Mouse (Mus musculus) forebrain, embryonic 10.5 days (tissue): ENCODE results near the gene Gm8024. TPM values are rescaled to one million over a fixed set of nuclear protein-coding genes. Genes with fewer than 3 reads are reported as not detected.
"Not testable (repeated sequence)": the region's sequence is repeated elsewhere in the genome, so short reads cannot be mapped to it uniquely, and the experiment has no call there.

Experiments used
- DNase-seq: peaks from one replicate; pipeline ENCODE4 v3.0.0-alpha.2; 2017; ENCODE audit warnings: low spot score; ENCODE audit errors: extremely low spot score
- H3K27ac ChIP-seq: fragments of 300-500 bp; sonication (generic); 2 replicates; pipeline ENCODE4 v1.5.1; 2016; ENCODE audit warnings: mild to moderate bottlenecking
- H3K27me3 ChIP-seq: fragments of 300-500 bp; sonication (generic); 2 replicates; pipeline ENCODE4 v1.6.1; 2016; ENCODE audit warnings: mild to moderate bottlenecking; ENCODE audit not compliant: poor library complexity, severe bottlenecking
- H3K36me3 ChIP-seq: fragments of 300-500 bp; sonication (generic); replicated peaks from 2 replicates; pipeline ENCODE4 v1.6.1; 2016; ENCODE audit warnings: mild to moderate bottlenecking, moderate library complexity
- H3K4me1 ChIP-seq: fragments of 300-500 bp; sonication (generic); 2 replicates; pipeline ENCODE4 v1.6.1; 2016
- H3K4me3 ChIP-seq: fragments of 300-500 bp; sonication (generic); 2 replicates; pipeline ENCODE4 v1.5.1; 2016; ENCODE audit warnings: mild to moderate bottlenecking, moderate library complexity
- H3K9me3 ChIP-seq: fragments of 300-500 bp; sonication (generic); 2 replicates; pipeline ENCODE4 v1.6.1; 2016; ENCODE audit warnings: mild to moderate bottlenecking, moderate library complexity
- WGBS: fragments of 180-500 bp; shearing (Covaris S2); methylation state at CpG from one replicate; pipeline ENCODE4 v1.1.7; 2016; 5-methylcytosine and 5-hydroxymethylcytosine counted together
- polyA plus RNA-seq: library from polyadenylated mRNA; unstranded; fragments of >200 nt; fragmentation: Nextera tagmentation; extraction: Ambion mirVana; gene quantifications from 2 replicates; pipeline ENCODE4 v1.2.1, GENCODE M21; 2016

Gm8024 gene
- not detected in 2 replicates for polyA plus RNA-seq

- H3K27ac ChIP-seq, H3K36me3 ChIP-seq, H3K4me3 ChIP-seq, H3K9me3 ChIP-seq, H3K27me3 ChIP-seq, DNase-seq, H3K4me1 ChIP-seq: not testable (repeated sequence)
- WGBS: 96% methylated on average over 1 of the region's 3 CpGs
Observed at GRCm38 (mm10) chr14:42524182-42524581, at the start of gene Gm8024. Gene Gm8024 (minus strand): TSS chr14:42524282.

- H3K27me3 ChIP-seq, H3K36me3 ChIP-seq, H3K4me3 ChIP-seq, H3K27ac ChIP-seq, H3K9me3 ChIP-seq, DNase-seq, H3K4me1 ChIP-seq: not testable (repeated sequence)
- 14% methylated on average over 28 of the region's 31 CpGs for WGBS
Observed at GRCm38 (mm10) chr14:42543170-42543701, 19.2 kb upstream of the Gm8024 start.

- not testable (repeated sequence) for H3K27ac ChIP-seq, H3K4me1 ChIP-seq, H3K27me3 ChIP-seq, H3K36me3 ChIP-seq, H3K9me3 ChIP-seq, DNase-seq, H3K4me3 ChIP-seq
- WGBS: 24% methylated on average over 21 of the region's 29 CpGs
Observed at GRCm38 (mm10) chr14:42542316-42543169, 18.5 kb upstream of the Gm8024 start.

- H3K9me3 ChIP-seq, H3K36me3 ChIP-seq, H3K27me3 ChIP-seq, H3K4me3 ChIP-seq, H3K4me1 ChIP-seq, DNase-seq, H3K27ac ChIP-seq: not testable (repeated sequence)
- WGBS: 93% methylated on average over 2 of the region's 3 CpGs
Observed at GRCm38 (mm10) chr14:42502249-42502648, 21.8 kb downstream of the Gm8024 start, which contains the start of gene Gm8020. Gene Gm8020 (minus strand): TSS chr14:42502349.

Other genes with a start within 250 kb of the Gm8024 start
- not detected in 2 replicates for gene Gm9611, start 226.9 kb downstream of the Gm8024 start, polyA plus RNA-seq
- not detected in 2 replicates for gene Gm7995, start 214.1 kb downstream of the Gm8024 start, polyA plus RNA-seq
- gene Gm8005, start 84.6 kb downstream of the Gm8024 start, polyA plus RNA-seq: not detected in 2 replicates
- not detected in 2 replicates for gene Gm8011, start 60.4 kb downstream of the Gm8024 start, polyA plus RNA-seq
- not detected in 2 replicates for gene Gm8020, start 21.9 kb downstream of the Gm8024 start, polyA plus RNA-seq
- gene Gm17124, start 75.6 kb upstream of the Gm8024 start, polyA plus RNA-seq: not detected in 2 replicates
- gene Gm3633, start 117.6 kb upstream of the Gm8024 start, polyA plus RNA-seq: not detected in 2 replicates
- gene Gm10378, start 131.7 kb upstream of the Gm8024 start, polyA plus RNA-seq: not detected in 2 replicates
- not detected in 2 replicates for gene Gm3015, start 244.5 kb upstream of the Gm8024 start, polyA plus RNA-seq